Mouse (Mus musculus) cerebellum, postnatal 4 days (tissue): Measurements from ENCODE around the gene Nr2c2.
"Not testable (repeated sequence)": the region's sequence is repeated elsewhere in the genome, so short reads cannot be mapped to it uniquely, and the experiment has no call there.

Experiments
- DNase-seq, 2 experiments: peaks; one replicate each; pipeline ENCODE4 v3.0.0; 2022; ENCODE audit warnings: low spot score in 2 of 2, mixed read lengths in 1 of 2

Gene Nr2c2

GRCm38 (mm10) chr6:92091130-92091591, at the start of gene Nr2c2:
TSS of gene Nr2c2 (plus strand) at chr6:92091390.
- peak; percentile 77 to 82 for DNase-seq

DNA sequence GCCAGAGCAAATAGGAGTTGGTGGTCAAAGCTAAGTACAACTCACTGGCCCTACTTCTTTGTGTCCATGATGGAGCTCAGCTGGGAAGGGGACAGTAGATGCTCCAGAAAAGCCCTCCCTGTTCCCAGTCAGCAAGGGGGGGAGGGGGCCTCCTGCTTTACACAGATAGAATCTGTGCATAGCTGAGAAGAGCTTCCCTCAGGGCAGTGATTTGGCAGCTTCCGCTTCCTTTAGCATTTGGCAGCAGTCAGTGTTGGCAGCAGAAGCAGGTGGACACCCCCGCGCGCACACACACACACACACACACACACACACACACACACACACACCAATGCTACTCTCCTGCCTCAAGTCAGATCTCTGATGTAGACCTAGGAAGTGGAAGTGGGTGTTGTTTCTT, 49.1 kb upstream of the Nr2c2 start:
- DNase-seq, result peak in 1 of 2 experiments; percentile 30

GRCm38 (mm10) chr6:92042850-92043249, 48.3 kb upstream of the Nr2c2 start:
- DNase-seq, result no peak

- no peak for DNase-seq
Measured at GRCm38 (mm10) chr6:92057768-92058167, 33.4 kb upstream of the Nr2c2 start.

DNA sequence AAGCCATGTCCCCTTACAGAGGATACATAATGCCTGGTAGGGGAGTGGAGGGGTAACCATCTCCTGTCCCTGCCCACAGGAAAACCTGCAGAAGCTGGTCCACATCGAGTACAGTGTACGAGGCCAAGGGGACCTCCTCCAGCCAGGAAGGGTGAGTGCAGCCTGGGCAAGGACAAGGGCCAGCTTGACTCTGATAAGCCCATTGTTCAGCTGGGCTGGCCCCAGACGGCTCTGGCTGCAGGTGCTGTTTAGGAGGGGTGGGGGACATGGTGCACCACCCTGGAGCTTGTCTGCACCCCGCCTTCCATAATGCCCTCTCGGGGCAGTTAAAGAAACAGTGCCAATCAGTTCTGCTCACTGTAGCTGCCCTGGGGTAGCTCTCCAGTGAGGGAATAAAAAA, 29.5 kb upstream of the Nr2c2 start:
- no peak for DNase-seq

DNA sequence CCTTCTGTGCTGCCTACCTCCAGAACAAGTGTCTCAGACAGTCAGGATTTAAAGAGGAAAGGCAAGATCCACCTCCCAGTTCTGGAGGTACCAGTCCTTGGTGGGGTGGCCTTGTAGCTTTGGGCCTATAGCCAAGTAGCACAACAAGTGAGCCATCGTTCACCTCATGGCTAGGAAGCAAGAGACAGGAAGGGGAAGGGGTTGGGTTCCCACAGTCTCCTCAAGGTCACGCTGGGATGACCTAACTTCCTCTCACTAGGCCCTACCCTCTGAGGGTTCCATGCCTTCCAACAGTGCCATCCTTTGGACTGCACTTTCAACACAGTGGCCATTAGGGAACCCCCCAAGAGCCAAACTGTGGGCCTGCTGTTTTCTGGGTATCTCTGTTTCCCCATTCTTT, 27.7 kb upstream of the Nr2c2 start:
- no peak for DNase-seq

DNA sequence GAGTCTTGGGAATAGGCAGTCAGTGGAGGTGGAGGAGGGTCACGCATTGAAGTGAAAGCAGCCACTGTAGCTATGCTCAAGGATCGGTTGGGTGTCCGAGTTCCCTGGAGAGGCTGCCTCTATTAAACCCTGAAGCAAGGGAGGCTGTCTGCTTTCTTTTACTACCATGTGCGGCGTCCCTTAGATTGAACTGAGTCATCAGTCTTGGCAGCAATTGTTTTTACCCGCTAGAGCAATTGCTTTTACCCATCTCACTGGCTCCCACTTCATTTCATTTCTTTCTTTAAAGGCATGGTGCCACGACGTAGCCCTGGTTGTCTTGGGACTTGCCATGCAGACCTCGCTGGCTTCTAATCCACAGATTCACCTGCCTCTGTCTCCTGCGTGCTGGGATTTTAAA, 27.1 kb upstream of the Nr2c2 start:
- DNase-seq, result no peak

DNA sequence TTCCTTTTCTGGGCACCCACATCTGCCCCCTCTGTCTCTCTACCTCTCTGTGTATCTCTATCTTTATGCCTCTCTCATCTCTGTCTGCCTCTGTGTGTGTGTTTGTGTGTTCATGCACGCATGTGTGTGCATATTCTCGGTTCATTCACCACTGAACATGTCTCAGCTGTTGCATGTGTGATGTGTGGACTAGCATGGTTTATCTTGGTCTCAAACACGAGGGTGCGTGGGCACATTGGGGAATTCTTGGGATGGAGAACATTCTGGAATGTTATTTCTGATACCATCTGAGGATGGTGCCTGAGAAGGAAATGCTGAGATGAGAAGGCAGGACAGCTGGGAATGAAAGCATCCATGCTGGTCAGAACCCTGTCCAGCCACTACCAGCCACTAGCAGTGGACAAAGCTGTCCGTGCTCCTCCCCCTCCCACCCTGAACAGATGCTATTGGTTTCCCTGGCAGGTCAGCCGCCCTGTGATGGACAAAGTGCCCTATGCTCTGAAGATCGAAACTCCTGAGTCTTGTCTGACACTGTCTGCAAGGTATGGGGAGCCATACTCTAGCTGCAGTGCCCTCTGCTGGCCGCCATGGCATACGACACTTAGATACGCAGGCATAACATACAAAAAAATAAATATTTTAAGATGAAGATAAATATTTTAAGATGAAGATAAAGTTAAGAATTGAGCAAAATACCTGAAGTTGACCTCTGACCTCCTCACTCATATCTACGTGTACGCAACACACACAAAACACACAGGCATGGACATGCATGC, 25.3 kb upstream of the Nr2c2 start:
- peak; percentile 47 to 72 for DNase-seq

DNA sequence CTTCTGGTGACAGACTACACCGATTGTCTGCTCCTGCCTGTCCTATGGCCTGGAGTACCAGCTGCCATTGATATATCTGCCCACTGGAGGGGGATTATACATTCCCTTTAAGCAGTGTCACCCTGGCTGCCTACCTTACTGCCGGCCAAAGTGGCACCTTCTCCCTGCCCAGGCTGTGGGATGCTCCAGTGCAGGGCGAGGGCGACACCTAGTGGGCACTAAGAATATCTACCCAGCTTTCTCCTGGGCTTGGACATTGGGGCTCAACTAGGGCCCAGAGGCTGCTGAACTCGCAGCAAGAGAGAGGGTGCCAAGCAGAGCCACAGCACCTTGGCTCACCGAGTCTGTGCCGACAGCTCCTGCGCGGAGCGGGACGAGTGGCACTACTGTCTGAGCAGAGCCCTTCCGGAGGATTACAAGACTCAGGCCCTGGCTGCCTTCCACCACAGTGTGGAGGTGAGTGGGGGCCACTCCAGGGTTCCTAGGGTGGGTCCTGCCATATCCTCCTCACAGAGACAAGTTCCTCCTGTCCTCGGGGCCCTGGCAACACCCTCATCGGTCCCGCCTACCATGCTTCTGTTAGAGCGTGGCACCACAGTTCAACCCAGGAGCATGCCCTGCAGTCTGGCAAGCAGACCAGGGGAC, 23.9 kb upstream of the Nr2c2 start:
- DNase-seq, result peak; percentile 54 to 78

- DNase-seq, result no peak
Measured at GRCm38 (mm10) chr6:92071121-92071839, 19.9 kb upstream of the Nr2c2 start.

GRCm38 (mm10) chr6:92080730-92081129, 10.5 kb upstream of the Nr2c2 start:
- DNase-seq, result no peak

GRCm38 (mm10) chr6:92082756-92083155, 8.4 kb upstream of the Nr2c2 start:
- no peak for DNase-seq

DNA sequence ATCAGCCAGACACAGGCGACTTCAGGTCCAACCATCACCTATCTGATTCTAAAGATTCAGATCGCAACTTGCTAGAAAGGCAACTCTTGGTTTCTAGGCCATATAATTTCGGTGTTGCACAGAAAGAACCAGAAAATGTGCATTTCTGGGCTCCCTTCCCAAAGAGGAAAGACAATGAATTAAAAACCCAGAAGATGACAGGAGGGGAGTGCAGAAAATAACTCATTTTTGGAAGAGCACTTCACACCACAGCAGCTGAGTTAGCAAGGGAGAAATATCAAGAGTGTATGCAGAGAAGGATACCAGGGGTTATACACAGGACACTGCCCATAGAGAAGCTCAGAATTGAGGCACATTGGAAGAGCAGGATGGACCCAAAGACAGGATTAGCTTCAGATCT, 6.3 kb upstream of the Nr2c2 start:
- no peak for DNase-seq

GRCm38 (mm10) chr6:92089141-92089540, 2.0 kb upstream of the Nr2c2 start:
- not testable (repeated sequence) for DNase-seq

DNA sequence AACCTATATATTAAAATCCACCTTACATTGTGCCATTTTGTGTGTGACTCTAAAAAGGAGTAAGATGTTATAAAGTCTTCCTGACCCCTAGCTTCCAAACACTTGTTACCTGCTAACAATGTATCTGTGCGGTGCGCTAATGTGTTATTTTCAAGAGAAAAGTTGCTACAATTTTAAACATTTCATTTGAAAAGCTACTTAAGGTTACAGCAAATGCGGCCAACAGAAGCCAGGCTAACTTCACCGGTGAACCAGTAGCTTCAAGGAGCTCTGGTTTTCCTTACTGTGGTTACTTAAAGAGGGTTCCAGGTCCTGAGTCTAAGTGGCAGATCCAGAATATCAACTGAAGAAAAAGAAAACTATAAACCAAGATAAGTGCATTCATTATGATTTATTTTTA, 1.2 kb upstream of the Nr2c2 start:
- no peak for DNase-seq

GRCm38 (mm10) chr6:92090497-92090896, 693 bp upstream of the Nr2c2 start:
- DNase-seq, result no peak

GRCm38 (mm10) chr6:92091767-92092489, 738 bp downstream of the Nr2c2 start:
- peak; percentile 100 for DNase-seq

DNA sequence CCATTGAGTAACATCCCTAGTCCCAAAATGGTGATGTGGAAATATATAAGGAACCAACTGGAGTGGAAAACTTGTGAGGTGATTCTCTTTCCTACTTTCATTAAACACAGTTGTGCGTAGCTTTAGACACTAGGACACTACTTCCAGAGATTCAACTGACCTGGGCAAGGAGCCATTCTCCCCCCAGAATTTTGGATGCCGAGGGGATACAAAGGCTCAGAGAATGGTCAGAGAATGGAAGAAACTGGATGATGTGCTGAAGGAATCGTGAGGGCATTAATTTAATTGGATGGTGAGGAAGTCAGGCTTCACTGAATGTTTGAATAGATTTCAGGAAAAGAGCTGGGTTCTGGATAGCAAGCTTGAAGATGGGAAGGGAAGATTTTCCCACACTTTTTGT, 1.5 kb downstream of the Nr2c2 start:
- DNase-seq, result no peak

GRCm38 (mm10) chr6:92093869-92094268, 2.7 kb downstream of the Nr2c2 start:
- no peak for DNase-seq

GRCm38 (mm10) chr6:92100679-92101360, 9.6 kb downstream of the Nr2c2 start:
- DNase-seq, result no peak

GRCm38 (mm10) chr6:92124547-92124946, 33.4 kb downstream of the Nr2c2 start:
- DNase-seq, result no peak
